Mouse (Mus musculus) CH12.LX (cell line): ENCODE measurements at regions not wholly inside any gene's neighbourhood (a gene's known extent, or its start where the extent isn't known, plus 50 kb on each side); places are given as distances from the start of the nearest gene placed in this dataset.

Source experiments
- DNase-seq: peaks from one replicate; pipeline ENCODE4 v3.0.0-alpha.2; 2013; ENCODE audit errors: extremely low read depth
- H3K27ac ChIP-seq: 2 replicates; pipeline ENCODE4 v1.5.1; 2012; ENCODE audit warnings: low read depth, mild to moderate bottlenecking, control low read depth, moderate library complexity; ENCODE audit not compliant: insufficient read depth
- H3K27me3 ChIP-seq: replicated peaks from 2 replicates; pipeline ENCODE3; 2012; ENCODE audit warnings: inconsistent platforms
- H3K36me3 ChIP-seq, 2 experiments: replicated peaks in 1 of 2; 2 replicates each; pipeline versions ENCODE3 to v1.6.1; 2012; ENCODE audit warnings: inconsistent platforms in 1 of 2, low read length in 1 of 2, mild to moderate bottlenecking in 1 of 2, mixed read lengths in 1 of 2, moderate library complexity in 1 of 2; ENCODE audit not compliant: control insufficient read depth in 1 of 2, insufficient read depth in 1 of 2
- H3K4me1 ChIP-seq, 2 experiments: 2 replicates each; pipeline ENCODE4 v1.6.1; 2012; ENCODE audit warnings: inconsistent platforms in 1 of 2, moderate library complexity in 1 of 2; ENCODE audit not compliant: insufficient read depth in 2 of 2, control insufficient read depth in 1 of 2
- H3K4me2 ChIP-seq: 2 replicates; pipeline ENCODE4 v1.6.1; 2012; ENCODE audit warnings: low read depth, mild to moderate bottlenecking, control low read depth; ENCODE audit not compliant: poor library complexity, insufficient read depth, severe bottlenecking
- H3K4me3 ChIP-seq, 3 experiments: fragments of 150-350 bp in 1 of 3; sonication (generic) in 1 of 3; replicated peaks in 1 of 3; 2 replicates each; pipeline versions ENCODE3 to v1.5.1; 2011 to 2012; ENCODE audit warnings: low read depth in 2 of 3, low read length in 2 of 3, mild to moderate bottlenecking in 2 of 3, moderate library complexity in 2 of 3, control low read depth in 1 of 3, improper control_type of control experiment in 1 of 3, inconsistent platforms in 1 of 3, mixed read lengths in 1 of 3; ENCODE audit not compliant: poor library complexity in 1 of 3
- H3K79me2 ChIP-seq: replicated peaks from 2 replicates; pipeline ENCODE4 v1.6.1; 2012; ENCODE audit warnings: mild to moderate bottlenecking, moderate library complexity; ENCODE audit not compliant: control insufficient read depth, poor library complexity, insufficient read depth, severe bottlenecking; ENCODE audit errors: extremely low read depth
- H3K9ac ChIP-seq: 2 replicates; pipeline ENCODE4 v1.6.1; 2012; ENCODE audit warnings: low read depth, mild to moderate bottlenecking, control low read depth, moderate library complexity; ENCODE audit not compliant: insufficient read depth
- H3K9me3 ChIP-seq: replicated peaks from 2 replicates; pipeline ENCODE3; 2012; ENCODE audit warnings: low read length, inconsistent platforms, mixed read lengths
- BHLHE40 ChIP-seq: IDR thresholded peaks from 2 replicates; pipeline ENCODE4 v1.6.1; 2011; ENCODE audit warnings: mild to moderate bottlenecking, low read depth, low read length, improper control_type of control experiment
- EP300 ChIP-seq: IDR thresholded peaks from 2 replicates; pipeline ENCODE4 v1.6.1; 2011; ENCODE audit warnings: low read length, improper control_type of control experiment
- ETS1 ChIP-seq: conservative IDR thresholded peaks from 2 replicates; pipeline ENCODE4 v1.6.1; 2012; ENCODE audit warnings: low read depth, mild to moderate bottlenecking, inconsistent platforms, low read length, improper control_type of control experiment, moderate library complexity
- GABPA ChIP-seq: IDR thresholded peaks from 2 replicates; pipeline ENCODE4 v1.6.1; 2012; ENCODE audit warnings: low read depth, low read length, improper control_type of control experiment, inconsistent platforms; ENCODE audit not compliant: insufficient replicate concordance
- JUND ChIP-seq: conservative IDR thresholded peaks from 2 replicates; pipeline ENCODE4 v1.6.1; 2011; ENCODE audit warnings: low read depth, low read length, improper control_type of control experiment
- MAFK ChIP-seq: IDR thresholded peaks from 2 replicates; pipeline ENCODE4 v1.6.1; 2011; ENCODE audit warnings: low read length, improper control_type of control experiment; ENCODE audit not compliant: insufficient replicate concordance
- MAX ChIP-seq: IDR thresholded peaks from 2 replicates; pipeline ENCODE4 v1.6.1; 2011; ENCODE audit warnings: low read length, improper control_type of control experiment
- MEF2A ChIP-seq: IDR thresholded peaks from 2 replicates; pipeline ENCODE4 v1.6.1; 2014; ENCODE audit warnings: low read depth, mild to moderate bottlenecking, inconsistent platforms, low read length, improper control_type of control experiment, borderline replicate concordance
- MYC ChIP-seq: IDR thresholded peaks from 2 replicates; pipeline ENCODE4 v1.6.1; 2011; ENCODE audit warnings: low read depth, mild to moderate bottlenecking, improper control_type of control experiment, low read length
- NELFE ChIP-seq: IDR thresholded peaks from 2 replicates; pipeline ENCODE4 v1.6.1; 2011; ENCODE audit warnings: low read depth, low read length, improper control_type of control experiment
- NRF1 ChIP-seq: IDR thresholded peaks from 2 replicates; pipeline ENCODE4 v1.6.1; 2014; ENCODE audit warnings: low read depth, mild to moderate bottlenecking, inconsistent platforms, low read length, improper control_type of control experiment, moderate library complexity
- POLR2A ChIP-seq: IDR thresholded peaks from 2 replicates; pipeline ENCODE4 v1.6.1; 2011; ENCODE audit warnings: low read depth, mild to moderate bottlenecking, improper control_type of control experiment, low read length
- RAD21 ChIP-seq: IDR thresholded peaks from 2 replicates; pipeline ENCODE4 v1.6.1; 2011; ENCODE audit warnings: low read depth, mild to moderate bottlenecking, low read length, improper control_type of control experiment, moderate library complexity
- RCOR1 ChIP-seq: conservative IDR thresholded peaks from 2 replicates; pipeline ENCODE4 v1.6.1; 2012; ENCODE audit warnings: low read depth, mild to moderate bottlenecking, inconsistent platforms, low read length, improper control_type of control experiment
- SIN3A ChIP-seq: IDR thresholded peaks from 2 replicates; pipeline ENCODE4 v1.6.1; 2012; ENCODE audit warnings: low read length, improper control_type of control experiment, inconsistent platforms
- SMC3 ChIP-seq: IDR thresholded peaks from 2 replicates; pipeline ENCODE4 v1.6.1; 2011; ENCODE audit warnings: low read depth, low read length, improper control_type of control experiment
- TBP ChIP-seq: conservative IDR thresholded peaks from 2 replicates; pipeline ENCODE4 v1.6.1; 2011; ENCODE audit warnings: low read depth, low read length, improper control_type of control experiment
- UBTF ChIP-seq: IDR thresholded peaks from 2 replicates; pipeline ENCODE4 v1.6.1; 2012; ENCODE audit warnings: low read depth, mild to moderate bottlenecking, inconsistent platforms, low read length, improper control_type of control experiment, moderate library complexity
- USF1 ChIP-seq: IDR thresholded peaks from 2 replicates; pipeline ENCODE4 v1.6.1; 2014; ENCODE audit warnings: low read depth, mild to moderate bottlenecking, inconsistent platforms, low read length, improper control_type of control experiment
- USF2 ChIP-seq: conservative IDR thresholded peaks from 2 replicates; pipeline ENCODE4 v1.6.1; 2011; ENCODE audit warnings: low read depth, low read length, improper control_type of control experiment
- ZKSCAN1 ChIP-seq: IDR thresholded peaks from 2 replicates; pipeline ENCODE4 v1.6.1; 2012; ENCODE audit warnings: low read depth, inconsistent platforms, low read length, improper control_type of control experiment, borderline replicate concordance
- dilution Hi-C: fragments of 300-500 bp; cut with MboI; formaldehyde crosslinking; loops from 2 replicates; pipeline ENCODE4 v1.14.3; 2020; ENCODE audit warnings: low sequenced_read_pairs; ENCODE audit not compliant: extremely low pct_unique_long_range_greater_than_20kb, extremely low pct_ligation_motif_present
- in situ Hi-C: fragments of 300-500 bp; cut with MboI; formaldehyde crosslinking; loops from 3 replicates; pipeline ENCODE4 v1.14.3; 2019; ENCODE audit warnings: low sequenced_read_pairs, low pct_ligation_motif_present, low pct_unique_long_range_greater_than_20kb, mixed read lengths

GRCm38 (mm10) chr8:80147929-80148328, 90.1 kb upstream of the Hhip start:
- no peaks in the 10 kb centered on the region for H3K79me2 ChIP-seq
- H3K4me3 ChIP-seq, result no peak overlapping the region
- no peaks in the 10 kb centered on the region for H3K36me3 ChIP-seq
- in situ Hi-C loops (no loop called here), dilution Hi-C loops (no loop called here)
- H3K4me1 ChIP-seq, result no peaks in the 10 kb centered on the region
- no peak overlapping the region for H3K4me2 ChIP-seq
- no peak overlapping the region for H3K27ac ChIP-seq
- H3K9me3 ChIP-seq, result no peaks in the 10 kb centered on the region
- H3K9ac ChIP-seq, result no peak overlapping the region
- TF ChIP-seq USF2 (no peak), RCOR1 (no peak)
- DNase-seq, result no peak
- no peaks in the 10 kb centered on the region for H3K27me3 ChIP-seq

GRCm38 (mm10) chr8:80138481-80138880, 80.7 kb upstream of the Hhip start:
- in situ Hi-C loops, result no loop called here
- no peak overlapping the region for H3K27ac ChIP-seq
- H3K9ac ChIP-seq, result no peak overlapping the region
- TF ChIP-seq JUND (no peak), EP300 (no peak), GABPA (no peak), RCOR1 (no peak), SIN3A (no peak), MAX (no peak), USF1 (no peak), TBP (no peak), MAFK (no peak), UBTF (no peak)
- TF ChIP-seq, all 38 proteins: peak for 0
- H3K9me3 ChIP-seq, result no peaks in the 10 kb centered on the region
- dilution Hi-C loops, result no loop called here
- no peak overlapping the region for H3K4me2 ChIP-seq
- no peaks in the 10 kb centered on the region for H3K27me3 ChIP-seq
- H3K4me3 ChIP-seq, result no peak overlapping the region
- DNase-seq, result no peak
- H3K4me1 ChIP-seq, result no peaks in the 10 kb centered on the region
- no peaks in the 10 kb centered on the region for H3K79me2 ChIP-seq
- no peaks in the 10 kb centered on the region for H3K36me3 ChIP-seq

DNA sequence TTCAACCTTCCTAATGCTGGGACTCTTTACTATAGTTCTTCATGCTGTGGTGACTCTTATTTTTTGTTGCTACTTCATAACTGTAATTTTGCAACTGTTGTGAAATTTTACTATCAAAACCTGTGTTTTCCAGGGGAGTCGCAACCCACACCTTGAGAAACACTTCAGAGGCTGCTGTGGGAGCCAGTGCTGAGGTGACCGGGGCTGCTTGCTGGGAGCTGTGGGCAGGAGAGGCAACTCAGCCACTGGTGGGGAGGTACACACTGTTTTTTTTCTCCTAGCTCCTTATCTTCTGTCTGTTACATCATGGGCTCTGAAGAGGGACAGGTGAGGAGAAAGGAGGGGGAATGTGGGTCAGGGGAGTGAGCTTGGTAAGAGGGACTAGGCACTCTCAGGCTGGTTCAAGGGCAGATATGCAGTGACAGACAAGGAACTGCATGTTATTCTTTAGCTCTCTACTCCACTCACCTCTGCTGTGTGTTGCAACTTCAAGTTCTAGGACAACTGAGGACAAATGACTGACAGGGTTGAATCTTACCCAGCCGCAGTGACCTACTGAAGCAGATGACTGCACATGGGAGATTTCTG, 62.7 kb upstream of the Hhip start:
- no peak for DNase-seq
- H3K4me2 ChIP-seq, result no peak overlapping the region
- dilution Hi-C loops (no loop called here), in situ Hi-C loops (no loop called here)
- H3K4me1 ChIP-seq, result no peaks in the 10 kb centered on the region
- no peak overlapping the region for H3K27ac ChIP-seq
- no peak for TF ChIP-seq NELFE
- no peak for TF ChIP-seq ZKSCAN1
- TF ChIP-seq SMC3, result no peak
- no peak for TF ChIP-seq RCOR1
- no peak for TF ChIP-seq NRF1
- TF ChIP-seq BHLHE40, result no peak
- TF ChIP-seq ETS1, result no peak
- no peak for TF ChIP-seq POLR2A
- TF ChIP-seq USF1, result no peak
- TF ChIP-seq MEF2A, result no peak
- TF ChIP-seq MYC, result no peak
- TF ChIP-seq RAD21, result no peak
- TF ChIP-seq, all 38 proteins: peak for 0
- Histone ChIP-seq H3K79me2 (no peaks in the 10 kb centered on the region), H3K27me3 (no peaks in the 10 kb centered on the region), H3K9me3 (no peaks in the 10 kb centered on the region), H3K9ac (no peak overlapping the region), H3K36me3 (no peaks in the 10 kb centered on the region), H3K4me3 (no peak overlapping the region)
